Mouse (Mus musculus): ENCODE results near the gene Zfyve16.

GRCm38 (mm10) chr13:92556458-92557126 lies 25.9 kb upstream of the Zfyve16 start:
- no peak for TF ChIP-seq GATA1 (IDR thresholded peaks at IDR 0.05; ENCODE audit: low read length)
- no peak for TF ChIP-seq TAL1 (IDR thresholded peaks at IDR 0.05; ENCODE audit: low read length)
